Mouse (Mus musculus): ENCODE measurements around the gene Olfr1278. TPM values are rescaled to one million over a fixed set of nuclear protein-coding genes. Genes with fewer than 3 reads are reported as not detected.
"Not testable (repeated sequence)": the region's sequence is repeated elsewhere in the genome, so short reads cannot be mapped to it uniquely, and the experiment has no call there.

Olfr1278 gene
- polyA plus RNA-seq (2021) = not detected

- in situ Hi-C loops (cut with MboI; ENCODE audit: low pct_unique_long_range_greater_than_20kb) = no loop called here
- no peak for TF ChIP-seq CTCF (IDR thresholded peaks at IDR 0.05)
- no peak for DNase-seq (ENCODE audit: low read depth, low spot score)
- no peak for ATAC-seq
- ChIA-PET CTCF (no interaction called here), POLR2A (no interaction called here)
- no peaks in the 10 kb centered on the region for H3K27me3 ChIP-seq
Observed at GRCm38 (mm10) chr2:111289836-111290235, at the start of gene Olfr1278. Gene Olfr1278 (plus strand): TSS chr2:111290136.

DNA sequence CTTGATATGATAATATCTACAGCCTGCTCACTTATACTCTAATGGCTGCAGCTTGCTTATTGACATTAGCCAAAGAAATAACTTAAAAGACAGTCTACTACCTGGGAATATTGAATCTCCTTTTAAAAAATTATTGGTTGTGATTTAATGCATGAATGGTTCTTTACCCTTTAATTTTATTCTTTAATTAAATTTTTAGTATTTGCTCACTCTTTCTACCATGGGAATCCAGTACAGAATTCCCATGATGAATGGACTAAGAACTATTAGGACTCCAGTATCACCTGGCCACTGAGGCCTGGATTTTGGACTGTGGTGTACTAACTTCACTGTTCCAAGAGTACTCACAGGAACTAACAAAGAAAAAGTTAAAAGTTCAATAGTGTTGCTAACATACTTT, 35.7 kb upstream of the Olfr1278 start, which contains the start of gene Olfr1276:
TSS of gene Olfr1276 (plus strand) at position 301 of the 400 bp plus-strand sequence.
- CTCF ChIA-PET = no interaction called here
- H3K27me3 ChIP-seq = no peaks in the 10 kb centered on the region
- ATAC-seq = no peak

GRCm38 (mm10) chr2:111274006-111274405, 15.9 kb upstream of the Olfr1278 start, which contains the start of gene Olfr1277:
Gene Olfr1277 (minus strand): TSS chr2:111274106.
- no peak for DNase-seq (ENCODE audit: low read depth, low spot score)
- in situ Hi-C loops (cut with MboI; ENCODE audit: low pct_unique_long_range_greater_than_20kb) = no loop called here
- ChIA-PET CTCF (no interaction called here), POLR2A (no interaction called here)
- TF ChIP-seq CTCF (IDR thresholded peaks at IDR 0.05) = no peak
- no peaks in the 10 kb centered on the region for H3K27me3 ChIP-seq
- no peak for ATAC-seq

More for the DNA sequence above, 35.7 kb upstream of the Olfr1278 start, which contains the start of gene Olfr1276:
- TF ChIP-seq CTCF (IDR thresholded peaks at IDR 0.05) = no peak
- in situ Hi-C loops (cut with MboI; ENCODE audit: low pct_unique_long_range_greater_than_20kb) = no loop called here
- no peak for DNase-seq (ENCODE audit: low read depth, low spot score)
- POLR2A ChIA-PET = no interaction called here

GRCm38 (mm10) chr2:111298541-111298940, 8.6 kb downstream of the Olfr1278 start:
- H3K27me3 ChIP-seq = no peaks in the 10 kb centered on the region
- in situ Hi-C loops (cut with MboI; ENCODE audit: low pct_unique_long_range_greater_than_20kb) = no loop called here
- no peak for DNase-seq (ENCODE audit: low read depth, low spot score)
- no peak for ATAC-seq
- CTCF ChIA-PET = no interaction called here
- POLR2A ChIA-PET = no interaction called here
- no peak for TF ChIP-seq CTCF (IDR thresholded peaks at IDR 0.05)

- POLR2A ChIA-PET = no interaction called here
- ATAC-seq = no peak
- CTCF ChIA-PET = no interaction called here
- no peak for TF ChIP-seq CTCF (IDR thresholded peaks at IDR 0.05)
- no peaks in the 10 kb centered on the region for H3K27me3 ChIP-seq
- no peak for DNase-seq (ENCODE audit: low read depth, low spot score)
- in situ Hi-C loops (cut with MboI; ENCODE audit: low pct_unique_long_range_greater_than_20kb) = no loop called here
Observed at GRCm38 (mm10) chr2:111300374-111300773, 10.4 kb downstream of the Olfr1278 start, which contains the start of gene Olfr1279. Gene Olfr1279 (plus strand): TSS chr2:111300635.

GRCm38 (mm10) chr2:111313717-111314116, 23.8 kb downstream of the Olfr1278 start, which contains the start of gene Olfr1280:
Gene Olfr1280 (plus strand): TSS chr2:111314017.
- in situ Hi-C loops (cut with MboI; ENCODE audit: low pct_unique_long_range_greater_than_20kb) = no loop called here
- POLR2A ChIA-PET = no interaction called here
- CTCF ChIA-PET = no interaction called here
- DNase-seq (ENCODE audit: low read depth, low spot score) = no peak
- no peak for ATAC-seq
- H3K27me3 ChIP-seq = no peaks in the 10 kb centered on the region
- TF ChIP-seq CTCF (IDR thresholded peaks at IDR 0.05) = no peak

DNA sequence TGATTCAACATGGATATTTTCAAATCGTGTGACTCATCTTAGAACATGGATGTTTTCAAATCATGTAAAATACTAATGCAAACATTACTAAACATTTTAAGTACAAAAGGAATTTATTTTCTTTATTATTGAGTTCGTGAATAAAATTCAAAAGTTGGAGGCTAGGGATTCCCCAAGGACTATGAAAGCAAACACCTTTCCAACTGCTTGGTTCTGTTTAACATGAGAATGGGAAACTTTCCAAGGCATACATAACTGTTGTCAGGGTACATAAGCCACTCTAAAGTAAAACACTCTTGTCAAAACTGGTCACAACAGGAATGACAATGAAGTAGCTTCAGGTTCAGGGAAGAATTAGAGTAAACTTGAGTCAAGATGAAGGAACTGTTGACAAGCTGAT, 36.3 kb downstream of the Olfr1278 start, which contains the start of gene Olfr1281:
TSS of gene Olfr1281 (plus strand) at position 301 of the 400 bp plus-strand sequence.
- no peak for ATAC-seq

DNA sequence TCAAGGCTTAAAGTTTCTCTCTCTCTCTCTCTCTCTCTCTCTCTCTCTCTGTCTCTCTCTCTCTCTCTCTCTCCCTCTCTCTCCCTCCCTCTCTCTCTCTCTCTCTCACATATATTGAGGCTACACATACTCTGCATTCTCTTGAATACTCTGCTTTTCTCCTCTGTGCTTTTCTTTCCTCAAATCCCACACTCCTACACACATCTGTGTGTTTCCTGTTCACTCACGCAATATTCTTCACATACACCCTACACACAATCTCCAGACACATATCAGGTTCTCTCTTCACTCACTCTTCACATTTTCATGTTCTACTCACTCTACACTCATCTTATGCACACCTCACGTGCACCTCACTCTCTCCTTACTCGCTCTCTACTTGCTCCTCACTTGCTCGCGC, 43.8 kb downstream of the Olfr1278 start:
- in situ Hi-C loops (cut with MboI; ENCODE audit: low pct_unique_long_range_greater_than_20kb) = loop anchor here (10.0 kb wide), 1 partner anchor 91 kb away; the partner anchor contains the start of gene Olfr1286
- ATAC-seq; POLR2A ChIA-PET; CTCF ChIA-PET; H3K27me3 ChIP-seq; DNase-seq (ENCODE audit: low read depth, low spot score): not testable (repeated sequence)

More for the DNA sequence above, 36.3 kb downstream of the Olfr1278 start, which contains the start of gene Olfr1281:
- in situ Hi-C loops (cut with MboI; ENCODE audit: low pct_unique_long_range_greater_than_20kb) = no loop called here
- ChIA-PET CTCF (no interaction called here), POLR2A (no interaction called here)
- TF ChIP-seq CTCF (IDR thresholded peaks at IDR 0.05) = no peak
- H3K27me3 ChIP-seq = no peaks in the 10 kb centered on the region
- DNase-seq (ENCODE audit: low read depth, low spot score) = no peak

DNA sequence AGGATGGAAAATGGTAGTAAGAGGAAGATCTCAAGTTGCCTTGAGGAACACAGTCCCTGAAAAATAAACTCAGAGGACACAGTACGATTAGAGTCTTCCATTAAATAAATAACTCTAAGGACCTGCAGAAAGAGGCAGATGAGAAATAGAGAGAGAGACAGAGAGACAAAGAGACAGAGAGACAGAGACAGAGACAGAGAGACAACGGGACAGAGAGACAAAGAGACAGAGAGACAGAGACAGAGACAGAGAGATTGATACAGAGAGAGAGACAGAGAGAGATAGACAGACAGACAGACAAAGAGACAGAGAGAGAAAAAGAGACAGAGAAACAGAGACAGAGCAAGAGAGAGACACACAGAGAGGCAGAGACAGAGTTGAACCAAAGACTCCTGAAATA, 46.0 kb downstream of the Olfr1278 start, which contains the start of gene Olfr1282:
TSS of gene Olfr1282 (minus strand) at position 101 of the 400 bp plus-strand sequence.
- no peak for ATAC-seq
- in situ Hi-C loops (cut with MboI; ENCODE audit: low pct_unique_long_range_greater_than_20kb) = loop anchor here (10.0 kb wide), 1 partner anchor 89 kb away; the partner anchor contains the start of gene Olfr1286

More for the DNA sequence above, 46.0 kb downstream of the Olfr1278 start, which contains the start of gene Olfr1282:
- no peaks in the 10 kb centered on the region for H3K27me3 ChIP-seq
- CTCF ChIA-PET = no interaction called here
- DNase-seq (ENCODE audit: low read depth, low spot score) = no peak
- POLR2A ChIA-PET = no interaction called here
- TF ChIP-seq CTCF (IDR thresholded peaks at IDR 0.05) = no peak

Other genes with a start within 250 kb of the Olfr1278 start
- gene Gm13941, start 184.2 kb upstream of the Olfr1278 start, polyA plus RNA-seq (2021) = not detected
- gene Gm15130, start 137.2 kb upstream of the Olfr1278 start, polyA plus RNA-seq (2021) = not detected
- gene 4930430A15Rik, start 60.5 kb upstream of the Olfr1278 start, polyA plus RNA-seq (2021) = not detected
- not detected for gene Olfr1275, start 54.9 kb upstream of the Olfr1278 start, polyA plus RNA-seq (2021)
- gene Olfr1276, start 35.6 kb upstream of the Olfr1278 start, polyA plus RNA-seq (2021) = not detected
- not detected for gene Olfr1277, start 16.0 kb upstream of the Olfr1278 start, polyA plus RNA-seq (2021)
- 1.9 TPM for gene Olfr1279, start 10.5 kb downstream of the Olfr1278 start, polyA plus RNA-seq (2021)
- gene Olfr1280, start 23.9 kb downstream of the Olfr1278 start, polyA plus RNA-seq (2021) = not detected
- gene Olfr1281, start 36.4 kb downstream of the Olfr1278 start, polyA plus RNA-seq (2021) = not detected
- not detected for gene Olfr1282, start 45.9 kb downstream of the Olfr1278 start, polyA plus RNA-seq (2021)
- gene Olfr1283, start 76.7 kb downstream of the Olfr1278 start, polyA plus RNA-seq (2021) = not detected
- not detected for gene Olfr1284, start 85.4 kb downstream of the Olfr1278 start, polyA plus RNA-seq (2021)
- not detected for gene Olfr1286, start 133.0 kb downstream of the Olfr1278 start, polyA plus RNA-seq (2021)
- not detected for gene Olfr1287, start 159.0 kb downstream of the Olfr1278 start, polyA plus RNA-seq (2021)
- gene Olfr1288, start 184.0 kb downstream of the Olfr1278 start, polyA plus RNA-seq (2021) = not detected
- gene Olfr1289, start 190.7 kb downstream of the Olfr1278 start, polyA plus RNA-seq (2021) = not detected
- not detected for gene Olfr1290, start 203.7 kb downstream of the Olfr1278 start, polyA plus RNA-seq (2021)
- not detected for gene Olfr1291-ps1, start 207.0 kb downstream of the Olfr1278 start, polyA plus RNA-seq (2021)
- not detected for gene Olfr1293-ps, start 235.1 kb downstream of the Olfr1278 start, polyA plus RNA-seq (2021)